Mouse (Mus musculus) midbrain, embryonic 11.5 days (tissue): ENCODE measurements at regions not wholly inside any gene's neighbourhood (a gene's known extent, or its start where the extent isn't known, plus 50 kb on each side); places are given as distances from the start of the nearest gene placed in this dataset.

Experiments
- ATAC-seq: fragments of 200-750 bp; cut with Nextera tagmentation; 2 replicates; pipeline ENCODE4 v1.8.0; 2017; ENCODE audit warnings: moderate TSS enrichment, moderate library complexity; ENCODE audit not compliant: low FRiP score
- DNase-seq: peaks from one replicate; pipeline ENCODE4 v3.0.0; 2015; ENCODE audit warnings: low spot score; ENCODE audit errors: missing footprints
- H3K27ac ChIP-seq: fragments of 300-500 bp; sonication (generic); 2 replicates; pipeline ENCODE4 v1.5.1; 2014; ENCODE audit warnings: low read depth, low read length
- H3K27me3 ChIP-seq: fragments of 300-500 bp; sonication (generic); 2 replicates; pipeline ENCODE4 v1.6.1; 2014; ENCODE audit warnings: mild to moderate bottlenecking, low read length, moderate library complexity, mixed read lengths; ENCODE audit not compliant: control insufficient read depth, insufficient read depth
- H3K36me3 ChIP-seq: fragments of 300-500 bp; sonication (generic); 2 replicates; pipeline ENCODE4 v1.6.1; 2014; ENCODE audit warnings: mild to moderate bottlenecking, low read length, moderate library complexity, mixed read lengths; ENCODE audit not compliant: control insufficient read depth, insufficient read depth
- H3K4me1 ChIP-seq: fragments of 300-500 bp; sonication (generic); 2 replicates; pipeline ENCODE4 v1.6.1; 2014; ENCODE audit warnings: low read length; ENCODE audit not compliant: control insufficient read depth, insufficient read depth
- H3K4me2 ChIP-seq: fragments of 300-500 bp; sonication (generic); 2 replicates; pipeline ENCODE4 v1.6.1; 2014; ENCODE audit warnings: mild to moderate bottlenecking, moderate library complexity
- H3K4me3 ChIP-seq: fragments of 300-500 bp; sonication (generic); 2 replicates; pipeline ENCODE4 v1.5.1; 2014; ENCODE audit warnings: low read depth, low read length
- H3K9ac ChIP-seq: fragments of 300-500 bp; sonication (generic); 2 replicates; pipeline ENCODE4 v1.6.1; 2014; ENCODE audit warnings: low read length
- H3K9me3 ChIP-seq: fragments of 300-500 bp; sonication (generic); 2 replicates; pipeline ENCODE4 v1.6.1; 2016; ENCODE audit warnings: low read length; ENCODE audit not compliant: control insufficient read depth
- WGBS: fragments of 180-500 bp; shearing (Covaris S2); extraction: QIAGEN DNeasy Blood & Tissue Kit; methylation state at CpG from one replicate; pipeline ENCODE4 v1.1.7; 2014; 5-methylcytosine and 5-hydroxymethylcytosine counted together

DNA sequence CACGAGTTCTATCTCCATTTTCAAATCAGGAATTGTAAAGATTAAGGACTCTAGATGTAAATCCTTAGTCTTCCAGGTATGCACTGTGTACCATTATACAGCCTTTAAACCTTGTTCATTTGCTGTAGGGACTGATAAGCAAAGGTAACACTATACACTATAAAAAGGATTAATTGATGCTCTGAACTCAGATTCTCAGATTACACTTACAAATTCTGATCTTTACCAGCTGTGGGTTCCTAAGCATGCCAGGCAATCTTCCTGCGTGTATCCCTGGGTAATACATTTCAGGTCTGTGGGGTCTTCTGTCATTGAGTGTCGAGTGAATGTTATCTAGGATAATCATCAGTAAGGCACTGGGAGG, 860.7 kb downstream of the Galc start:
- DNase-seq (no peak), ATAC-seq (no peak)
- no peak overlapping the region for H3K9ac ChIP-seq
- no peak overlapping the region for H3K4me2 ChIP-seq
- 74% methylated on average over 3 of the region's 3 CpGs for WGBS
- no peak overlapping the region for H3K4me3 ChIP-seq
- H3K4me1 ChIP-seq, result no peaks in the 10 kb centered on the region
- no peaks in the 10 kb centered on the region for H3K27me3 ChIP-seq
- no peak overlapping the region for H3K27ac ChIP-seq
- no peaks in the 10 kb centered on the region for H3K36me3 ChIP-seq
- H3K9me3 ChIP-seq, result no peaks in the 10 kb centered on the region

DNA sequence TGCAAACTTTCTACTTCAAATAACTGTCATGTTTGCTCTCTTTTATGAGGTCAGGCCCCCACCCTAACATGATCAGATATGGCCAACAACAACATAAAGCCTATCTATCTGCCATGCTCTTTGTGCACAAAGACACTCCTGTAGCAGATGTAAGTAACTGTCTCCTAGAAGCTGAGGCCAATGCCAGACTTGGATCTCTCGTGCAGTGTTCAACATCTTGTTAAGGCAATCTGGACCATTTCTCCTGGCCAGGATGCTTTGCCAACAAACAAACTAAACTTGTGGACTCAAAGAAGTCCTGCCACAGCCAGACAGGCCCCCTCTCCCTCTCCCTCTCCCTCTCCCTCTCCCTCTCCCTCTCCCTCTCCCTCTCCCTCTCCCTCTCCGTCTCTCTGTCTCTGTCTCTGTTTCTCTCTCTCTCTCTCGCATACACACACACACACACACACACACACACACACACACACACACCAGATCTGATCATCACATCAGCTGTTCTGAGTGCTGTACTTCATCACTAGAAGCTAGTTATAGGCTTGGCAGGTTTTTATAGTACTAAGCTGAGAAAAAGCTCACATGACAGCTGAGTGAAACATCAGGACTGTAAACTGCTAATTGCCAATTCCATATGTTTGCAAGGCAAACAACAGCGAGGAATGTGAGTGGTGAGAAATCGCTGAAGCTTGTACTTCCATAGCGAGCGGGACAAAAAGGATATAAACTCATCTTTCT, 861.2 kb downstream of the Galc start:
- Histone ChIP-seq H3K27me3 (no peaks in the 10 kb centered on the region), H3K4me2 (no peak overlapping the region), H3K4me1 (no peaks in the 10 kb centered on the region), H3K27ac (no peak overlapping the region), H3K9ac (no peak overlapping the region), H3K36me3 (no peaks in the 10 kb centered on the region), H3K4me3 (no peak overlapping the region), H3K9me3 (no peaks in the 10 kb centered on the region)
- no peak for DNase-seq
- ATAC-seq, result no peak
- 85% methylated on average over 5 of the region's 7 CpGs for WGBS

DNA sequence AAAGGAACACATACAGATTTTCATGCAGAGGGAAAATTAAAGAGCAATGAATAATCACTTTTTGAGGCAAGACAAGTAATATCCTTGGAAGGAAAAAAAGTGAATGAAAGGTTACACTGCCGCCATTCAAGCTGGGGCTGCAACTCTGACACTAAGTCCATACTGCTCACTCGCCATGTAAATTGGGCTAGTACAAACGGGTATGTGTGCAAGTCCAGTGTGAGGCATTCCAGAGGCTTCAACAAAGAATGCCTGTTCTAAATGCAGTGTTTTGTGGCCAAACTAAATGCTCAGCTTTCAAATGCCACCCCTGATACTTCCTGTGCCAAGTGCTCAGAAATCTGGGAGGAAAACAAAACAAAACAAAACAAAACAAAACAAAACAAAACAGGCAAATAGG, 897.5 kb downstream of the Galc start:
- ATAC-seq, result no peak

DNA sequence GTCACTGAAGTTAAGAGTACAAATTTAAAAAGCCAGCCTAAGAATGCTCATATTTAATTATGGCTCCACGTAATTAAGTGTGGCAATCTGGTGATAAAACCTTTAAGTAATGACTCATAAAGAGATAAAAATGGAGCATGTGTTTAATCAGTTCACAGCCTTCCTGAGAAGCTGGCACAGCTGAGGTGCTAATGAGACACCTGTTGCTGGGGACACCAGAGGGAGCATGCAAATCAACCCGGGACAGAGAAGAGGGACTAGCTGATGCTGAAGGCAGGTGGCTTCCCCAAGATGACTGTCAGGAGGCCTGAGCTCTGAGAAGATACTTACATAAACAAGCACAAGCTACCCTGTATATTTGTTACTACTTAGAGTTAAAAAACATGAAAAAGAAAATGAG, 898.6 kb downstream of the Galc start:
- no peak overlapping the region for H3K9ac ChIP-seq
- H3K4me1 ChIP-seq, result no peaks in the 10 kb centered on the region
- no peaks in the 10 kb centered on the region for H3K36me3 ChIP-seq
- H3K4me3 ChIP-seq, result no peak overlapping the region
- ATAC-seq (no peak), DNase-seq (no peak)
- H3K4me2 ChIP-seq, result no peak overlapping the region
- WGBS, result 42% methylated on average over 2 of the region's 2 CpGs
- H3K27ac ChIP-seq, result no peak overlapping the region
- no peaks in the 10 kb centered on the region for H3K27me3 ChIP-seq
- H3K9me3 ChIP-seq, result no peaks in the 10 kb centered on the region

More for the DNA sequence above, 897.5 kb downstream of the Galc start:
- H3K4me3 ChIP-seq, result no peak overlapping the region
- no peak overlapping the region for H3K4me2 ChIP-seq
- WGBS, result 72% methylated on average over 3 of the region's 3 CpGs
- no peak for DNase-seq
- no peak overlapping the region for H3K9ac ChIP-seq
- H3K27ac ChIP-seq, result no peak overlapping the region
- H3K9me3 ChIP-seq, result no peaks in the 10 kb centered on the region
- H3K27me3 ChIP-seq, result no peaks in the 10 kb centered on the region
- no peaks in the 10 kb centered on the region for H3K4me1 ChIP-seq
- no peaks in the 10 kb centered on the region for H3K36me3 ChIP-seq

DNA sequence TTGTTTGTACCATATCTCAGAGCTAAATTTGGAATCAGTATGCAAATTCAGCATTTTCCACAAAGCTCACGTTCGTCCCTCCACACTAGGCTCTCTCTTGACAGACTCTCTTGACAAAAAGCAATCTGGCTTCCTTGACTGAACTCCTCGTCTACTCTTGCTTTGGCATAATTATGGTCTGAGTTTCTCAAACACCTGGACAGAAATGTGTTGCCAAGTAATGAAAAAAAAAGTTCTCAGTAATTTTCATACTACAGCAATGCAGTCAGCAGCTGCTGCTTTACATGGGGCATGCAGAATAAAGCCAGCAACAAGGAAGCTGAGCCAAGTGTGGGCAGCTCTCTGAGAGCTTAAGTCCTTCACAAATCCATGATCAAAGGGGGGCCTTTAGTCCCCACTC, 932.7 kb downstream of the Galc start:
- no peaks in the 10 kb centered on the region for H3K36me3 ChIP-seq

DNA sequence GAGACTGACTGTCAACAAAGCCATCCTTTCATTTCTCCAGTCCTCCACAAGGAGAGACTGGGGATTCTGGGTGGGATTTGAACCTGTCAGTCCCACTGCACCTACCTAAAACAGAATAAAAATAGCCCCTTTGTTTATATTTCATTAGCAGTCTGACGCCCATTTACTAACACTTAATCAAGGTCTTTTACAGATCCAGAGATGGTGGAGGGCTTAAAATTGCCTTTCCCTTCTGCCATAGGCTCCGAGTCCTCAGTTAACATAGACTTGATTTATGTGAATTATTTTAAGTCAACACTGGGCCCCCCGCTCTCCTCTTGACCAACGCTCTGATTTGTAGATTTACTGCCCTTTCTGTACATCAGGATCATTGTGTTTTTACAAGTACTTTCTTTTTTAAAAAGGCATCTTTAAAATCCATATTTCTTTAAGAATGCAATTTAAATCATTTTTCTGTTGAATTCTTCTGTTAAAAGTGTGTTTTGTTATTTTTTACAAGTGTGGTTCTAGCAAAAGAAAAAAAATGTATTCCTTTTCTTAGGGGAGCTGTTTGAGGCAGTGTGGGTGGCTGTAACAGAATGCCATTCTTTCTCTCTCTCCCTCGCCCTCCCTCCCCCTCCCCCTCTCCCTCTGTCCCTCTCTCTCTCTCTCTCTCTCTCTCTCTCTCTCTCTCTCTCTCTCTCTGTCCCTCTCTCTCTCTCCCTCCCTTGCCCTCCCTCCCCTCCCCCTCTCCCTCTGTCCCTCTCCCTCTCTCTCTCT, 946.8 kb downstream of the Galc start:
- no peak overlapping the region for H3K9ac ChIP-seq
- ATAC-seq (no peak), DNase-seq (no peak)
- H3K4me2 ChIP-seq, result no peak overlapping the region
- no peaks in the 10 kb centered on the region for H3K9me3 ChIP-seq
- WGBS, result 72% methylated on average over 5 of the region's 5 CpGs
- H3K27me3 ChIP-seq, result no peaks in the 10 kb centered on the region
- H3K27ac ChIP-seq, result no peak overlapping the region
- H3K4me3 ChIP-seq, result no peak overlapping the region
- no peaks in the 10 kb centered on the region for H3K36me3 ChIP-seq
- H3K4me1 ChIP-seq, result no peaks in the 10 kb centered on the region

More for the DNA sequence above, 932.7 kb downstream of the Galc start:
- DNase-seq (no peak), ATAC-seq (no peak)
- no peak overlapping the region for H3K27ac ChIP-seq
- no peak overlapping the region for H3K4me2 ChIP-seq
- no peaks in the 10 kb centered on the region for H3K4me1 ChIP-seq
- no peak overlapping the region for H3K9ac ChIP-seq
- H3K9me3 ChIP-seq, result no peaks in the 10 kb centered on the region
- no peak overlapping the region for H3K4me3 ChIP-seq
- H3K27me3 ChIP-seq, result no peaks in the 10 kb centered on the region
- WGBS, result 58% methylated on average over 3 of the region's 3 CpGs

DNA sequence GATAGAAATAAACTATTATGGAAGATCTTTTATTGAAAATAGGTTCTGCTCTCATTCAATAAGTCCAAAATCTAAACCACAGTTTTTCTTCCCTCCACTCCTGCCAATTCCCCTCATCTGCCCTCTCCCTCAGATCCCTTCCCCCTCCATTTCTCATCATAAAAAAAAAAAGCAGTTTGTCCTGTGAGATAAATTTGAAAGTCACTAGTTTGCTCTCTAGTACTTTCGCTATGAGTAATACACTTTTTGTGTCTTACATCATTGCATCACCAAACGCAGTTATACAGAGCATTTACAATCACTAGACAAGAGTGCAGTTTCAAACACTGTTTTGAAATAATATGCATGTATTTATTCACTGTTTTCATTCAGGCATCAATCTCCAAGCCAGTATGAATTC, 980.5 kb downstream of the Galc start:
- no peak overlapping the region for H3K9ac ChIP-seq
- no peak for ATAC-seq
- no peaks in the 10 kb centered on the region for H3K27me3 ChIP-seq
- WGBS, result 86% methylated on average over 2 of the region's 2 CpGs
- H3K9me3 ChIP-seq, result no peaks in the 10 kb centered on the region
- no peak overlapping the region for H3K4me3 ChIP-seq
- no peaks in the 10 kb centered on the region for H3K4me1 ChIP-seq
- no peak overlapping the region for H3K27ac ChIP-seq
- H3K4me2 ChIP-seq, result no peak overlapping the region
- no peak for DNase-seq
- no peaks in the 10 kb centered on the region for H3K36me3 ChIP-seq

DNA sequence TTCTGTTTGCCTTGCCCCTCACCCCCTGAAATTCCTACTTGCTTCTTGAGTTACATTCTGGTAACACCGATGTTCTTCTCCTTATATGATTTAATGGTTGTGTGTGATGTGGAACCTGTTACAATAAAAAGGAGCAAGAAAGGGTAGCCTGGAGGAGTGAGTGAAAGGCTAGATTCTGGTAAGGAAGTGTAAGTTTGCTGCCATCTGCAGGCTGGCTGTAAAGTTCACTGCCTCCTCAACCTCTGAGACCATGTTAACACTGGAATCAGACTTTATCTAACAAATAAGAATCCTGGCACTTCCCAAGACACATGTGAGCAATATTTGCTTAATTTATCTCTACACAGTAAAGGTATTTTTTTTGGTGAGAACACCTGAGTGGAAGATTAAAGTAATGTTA, 980.9 kb downstream of the Galc start:
- Histone ChIP-seq H3K9me3 (no peaks in the 10 kb centered on the region), H3K9ac (no peak overlapping the region), H3K27me3 (no peaks in the 10 kb centered on the region), H3K27ac (no peak overlapping the region), H3K36me3 (no peaks in the 10 kb centered on the region), H3K4me3 (no peak overlapping the region), H3K4me2 (no peak overlapping the region), H3K4me1 (no peaks in the 10 kb centered on the region)
- 78% methylated on average over 1 of the region's 1 CpGs for WGBS
- ATAC-seq (no peak), DNase-seq (no peak)
